Mouse (Mus musculus) spleen, postnatal 36 days (tissue): Measurements from ENCODE around the gene Rin2.
"Not testable (repeated sequence)": the region's sequence is repeated elsewhere in the genome, so short reads cannot be mapped to it uniquely, and the experiment has no call there.

Experiments used
- DNase-seq, 2 experiments: peaks; one replicate each; pipeline ENCODE4 v3.0.0; 2022; ENCODE audit warnings: low spot score in 2 of 2, mixed read lengths in 1 of 2

Rin2 gene

DNA sequence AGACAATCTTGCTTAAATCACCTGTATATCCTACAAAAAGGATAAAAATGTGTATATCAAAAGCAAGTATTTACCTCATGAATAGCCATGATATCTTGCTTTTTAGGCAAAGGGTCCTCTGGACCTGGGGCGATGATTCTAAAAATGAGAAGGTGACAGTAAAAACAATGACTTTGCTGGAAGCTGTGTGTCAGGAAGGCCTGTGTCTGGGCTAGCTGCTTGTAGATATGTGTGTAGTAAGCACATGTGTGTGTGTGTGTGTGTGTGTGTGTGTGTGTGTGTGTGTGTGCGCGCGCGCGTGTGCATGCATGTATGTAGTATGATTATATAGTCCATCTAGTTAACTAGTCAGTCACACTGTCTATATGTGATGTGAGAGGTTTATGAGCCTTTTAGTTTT lies 218.7 kb downstream of the Rin2 start:
- no peak for DNase-seq

- DNase-seq, result no peak
Measured at GRCm38 (mm10) chr2:145898106-145898505, 223.1 kb downstream of the Rin2 start.

- DNase-seq, result not testable (repeated sequence)
Measured at GRCm38 (mm10) chr2:145900318-145900717, 225.3 kb downstream of the Rin2 start.

DNA sequence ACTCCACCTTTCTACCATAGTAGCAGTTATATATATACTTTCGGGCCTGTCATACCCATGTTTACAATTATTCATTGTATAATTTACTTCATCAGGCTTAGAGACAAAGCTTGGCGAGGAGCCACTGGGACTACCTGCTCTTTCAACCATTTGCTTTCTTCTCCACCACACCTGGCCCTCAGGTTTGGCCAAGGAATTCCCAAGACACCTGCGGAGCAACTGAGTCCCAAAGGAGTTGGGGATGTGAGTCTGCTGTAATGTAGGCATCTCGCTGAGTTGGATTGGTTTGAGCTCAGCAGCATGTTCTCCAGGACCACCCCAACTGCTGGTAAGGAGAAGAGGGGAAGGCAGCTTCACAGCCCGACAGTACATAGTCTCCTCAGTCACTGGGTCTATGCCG lies 226.8 kb downstream of the Rin2 start, which contains the start of gene Naa20:
TSS of gene Naa20 (plus strand) at position 239 of the 400 bp plus-strand sequence.
- DNase-seq, result no peak

DNA sequence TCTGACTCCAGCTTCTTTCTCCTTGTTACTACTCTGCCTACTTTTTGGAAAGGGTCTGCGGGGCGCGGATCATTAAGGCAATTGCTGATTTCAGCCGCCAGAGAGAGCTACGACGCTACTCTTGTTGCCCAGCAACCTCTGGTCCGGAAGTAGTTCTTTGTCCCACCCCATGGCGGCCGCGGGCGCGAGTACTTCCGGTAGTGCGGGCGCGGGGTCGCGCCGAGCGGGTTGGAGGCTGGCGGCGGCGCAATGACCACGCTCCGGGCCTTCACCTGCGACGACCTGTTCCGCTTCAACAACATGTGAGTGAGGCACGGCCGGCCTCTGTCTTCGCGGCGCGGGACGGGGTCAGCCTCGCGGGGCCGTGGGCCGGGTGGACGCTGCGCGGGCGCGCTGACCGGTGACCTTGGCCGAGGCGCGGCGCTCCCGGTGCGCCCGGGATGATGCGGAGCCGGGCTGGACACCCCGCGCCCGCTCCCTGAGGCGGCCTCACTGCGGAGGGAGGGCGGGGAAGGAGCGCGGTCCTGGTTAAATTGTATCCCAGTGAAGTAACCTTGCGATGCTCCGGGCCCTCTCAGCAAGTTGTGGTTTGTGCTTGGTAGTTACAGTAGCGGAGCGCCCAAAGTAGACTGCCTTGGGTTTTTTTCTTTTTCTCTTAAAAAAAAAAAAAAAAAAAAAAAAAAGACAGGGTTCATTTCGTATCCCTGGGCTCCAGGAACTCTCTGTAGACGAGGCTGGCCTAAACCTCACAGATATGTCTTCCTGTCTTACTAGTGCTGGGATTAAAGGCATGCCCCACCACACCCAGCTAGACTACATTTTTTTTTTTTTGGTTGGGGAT lies 228.3 kb downstream of the Rin2 start:
- peak; percentile 81 to 85 for DNase-seq

DNA sequence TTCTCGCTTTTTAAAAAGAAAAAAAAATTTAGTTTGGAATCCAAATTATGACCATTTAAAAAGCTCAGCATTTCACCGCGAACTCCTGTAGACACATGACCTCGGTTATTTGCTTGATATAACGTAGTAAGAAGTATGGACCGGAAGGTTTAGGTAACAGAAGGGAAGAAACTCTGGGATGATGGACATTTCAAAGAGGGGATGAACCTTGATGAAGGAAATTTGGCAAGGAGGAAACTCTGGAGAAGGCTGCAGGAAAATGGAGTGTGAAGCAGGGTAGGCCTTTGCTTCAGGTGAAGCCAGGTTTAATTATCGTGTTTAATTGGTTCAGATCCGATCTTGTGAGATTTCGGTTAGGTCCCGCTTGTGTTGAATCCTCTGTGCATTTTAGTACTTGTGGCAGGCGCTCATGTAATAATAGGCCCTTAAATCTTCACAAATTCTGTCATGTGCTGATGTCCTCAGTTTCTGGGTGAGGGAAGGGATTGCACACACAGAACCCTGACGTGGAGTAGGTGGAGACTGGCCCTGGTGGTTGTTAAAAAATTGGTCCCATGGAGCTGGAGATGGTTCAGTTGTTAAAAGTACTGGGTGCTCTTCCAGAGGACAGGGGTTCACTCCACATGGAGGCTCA lies 229.1 kb downstream of the Rin2 start:
- no peak for DNase-seq

GRCm38 (mm10) chr2:145905156-145905555 lies 230.1 kb downstream of the Rin2 start:
- DNase-seq, result no peak

DNA sequence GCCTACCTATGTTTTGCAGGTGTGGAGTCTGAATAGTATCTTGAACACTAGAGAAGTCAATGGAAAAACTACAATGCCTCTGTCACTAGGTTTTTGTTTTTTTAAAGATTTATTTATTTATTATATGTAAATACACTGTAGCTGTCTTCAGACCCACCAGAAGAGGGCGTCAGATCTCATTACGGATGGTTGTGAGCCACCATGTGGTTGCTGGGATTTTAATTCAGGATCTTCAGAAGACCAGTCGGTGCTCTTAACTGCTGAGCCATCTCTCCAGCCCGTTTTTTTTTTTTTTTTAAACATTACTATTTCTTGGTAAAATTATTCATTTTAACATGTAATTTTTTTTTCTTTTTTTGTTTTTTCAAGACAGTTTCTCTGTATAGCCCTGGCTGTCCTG lies 230.9 kb downstream of the Rin2 start:
- DNase-seq, result not testable (repeated sequence)

GRCm38 (mm10) chr2:145920941-145921650 lies 246.1 kb downstream of the Rin2 start:
- DNase-seq, result no peak

DNA sequence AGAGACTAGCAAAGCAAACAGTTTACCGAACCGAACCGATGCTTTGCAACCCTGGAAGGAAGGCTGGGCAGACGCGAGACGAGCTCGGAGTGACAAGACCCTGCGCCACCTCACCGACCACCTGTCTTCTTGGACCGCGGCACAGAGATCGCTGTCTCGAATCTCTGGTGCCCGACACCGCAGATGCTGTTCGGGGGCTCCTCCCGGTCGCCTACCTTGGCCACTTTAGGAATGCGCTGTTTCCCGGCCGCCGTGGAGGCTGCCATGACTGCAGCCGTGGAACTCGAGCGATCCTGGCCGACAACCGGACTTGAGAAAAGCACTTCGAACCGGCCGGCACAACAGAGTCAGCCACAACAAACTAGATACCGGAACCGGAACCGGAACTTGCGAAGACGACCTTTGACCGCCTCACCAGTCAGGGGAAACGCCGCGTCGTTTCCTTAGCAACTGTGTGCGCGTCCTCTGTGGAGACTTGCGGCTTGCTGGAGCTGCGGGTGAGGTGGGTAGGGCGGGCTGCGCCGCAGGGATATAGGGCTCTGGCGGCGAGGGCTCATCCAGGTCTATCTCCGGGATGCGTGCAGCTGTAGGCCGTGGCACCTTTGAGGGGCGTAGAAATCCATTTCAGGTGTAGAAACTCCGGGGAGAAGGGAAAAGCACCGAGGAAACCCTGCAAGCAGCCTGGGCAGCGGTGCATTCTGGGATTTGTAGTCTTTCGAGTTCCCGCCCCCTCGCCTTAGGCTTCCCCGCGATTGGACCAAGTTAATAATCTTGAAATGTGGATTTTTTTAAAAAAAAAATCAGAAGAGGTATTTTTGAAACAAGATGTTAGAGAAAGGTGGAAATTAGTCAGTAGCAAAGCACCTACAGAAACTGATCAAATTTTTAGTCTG lies 259.6 kb downstream of the Rin2 start, which contains the start of the genes Cfap61 and Crnkl1:
TSS of gene Cfap61 (plus strand) at position 446 of the 893 bp plus-strand sequence.
TSS of gene Crnkl1 (minus strand) at position 676 of the 893 bp plus-strand sequence.
- DNase-seq, result peak; percentile 90 to 93

- DNase-seq, result no peak
Measured at GRCm38 (mm10) chr2:145936975-145937374, 262.0 kb downstream of the Rin2 start.
